Mouse (Mus musculus) liver, postnatal 0 days (tissue): ENCODE measurements around the gene Rapgef4. TPM values are rescaled to one million over a fixed set of nuclear protein-coding genes. Genes with fewer than 3 reads are reported as not detected.

Source experiments
- ATAC-seq: fragments of 200-750 bp; cut with Nextera tagmentation; 2 replicates; pipeline ENCODE4 v1.8.0; 2017; ENCODE audit warnings: mild to moderate bottlenecking, moderate library complexity
- DNase-seq: peaks from one replicate; pipeline ENCODE4 v3.0.0-alpha.2; 2016
- H3K27ac ChIP-seq: fragments of 300-500 bp; sonication (generic); 2 replicates; pipeline ENCODE4 v1.5.1; 2014; ENCODE audit warnings: antibody characterized with exemption, moderate library complexity, mild to moderate bottlenecking, low read depth
- H3K27me3 ChIP-seq: fragments of 300-500 bp; sonication (generic); 2 replicates; pipeline ENCODE4 v1.6.1; 2014; ENCODE audit warnings: low read length, control low read depth, mixed read lengths; ENCODE audit not compliant: insufficient read depth
- H3K36me3 ChIP-seq: fragments of 300-500 bp; sonication (generic); replicated peaks from 2 replicates; pipeline ENCODE4 v1.6.1; 2014; ENCODE audit warnings: mild to moderate bottlenecking, control low read depth, low read length, moderate library complexity, mixed read lengths; ENCODE audit not compliant: insufficient read depth
- H3K4me1 ChIP-seq: fragments of 300-500 bp; sonication (generic); 2 replicates; pipeline ENCODE4 v1.6.1; 2014; ENCODE audit warnings: antibody characterized with exemption, mild to moderate bottlenecking, control low read depth; ENCODE audit not compliant: insufficient read depth
- H3K4me2 ChIP-seq: fragments of 300-500 bp; sonication (generic); 2 replicates; pipeline ENCODE4 v1.6.1; 2014; ENCODE audit warnings: low read depth, mild to moderate bottlenecking, low read length, moderate library complexity, mixed read lengths
- H3K4me3 ChIP-seq: fragments of 300-500 bp; sonication (generic); 2 replicates; pipeline ENCODE4 v1.5.1; 2014; ENCODE audit warnings: low read depth, low read length
- H3K9ac ChIP-seq: fragments of 300-500 bp; sonication (generic); replicated peaks from 2 replicates; pipeline ENCODE4 v1.6.1; 2014; ENCODE audit warnings: mild to moderate bottlenecking, moderate library complexity
- H3K9me3 ChIP-seq: fragments of 300-500 bp; sonication (generic); 2 replicates; pipeline ENCODE4 v1.6.1; 2016; ENCODE audit warnings: mild to moderate bottlenecking, control low read depth, low read length, mixed read lengths
- CTCF ChIP-seq: sonication (generic); IDR thresholded peaks from 2 replicates; pipeline ENCODE4 v1.5.1; 2016; ENCODE audit warnings: antibody characterized with exemption, low read depth
- EP300 ChIP-seq: IDR thresholded peaks from 2 replicates; pipeline ENCODE4 v1.6.1; 2016; ENCODE audit warnings: antibody characterized with exemption, low read depth, mild to moderate bottlenecking
- WGBS: fragments of 180-500 bp; shearing (Covaris S2); extraction: QIAGEN DNeasy Blood & Tissue Kit; methylation state at CpG from one replicate; pipeline ENCODE4 v1.1.7; 2014; ENCODE audit not compliant: insufficient replicate concordance; 5-methylcytosine and 5-hydroxymethylcytosine counted together
- polyA plus RNA-seq: library from polyadenylated mRNA; unstranded; fragments of >200 nt; fragmentation: Nextera tagmentation; extraction: Ambion mirVana; gene quantifications from 2 replicates; pipeline ENCODE4 v1.2.1, GENCODE M21; 2015

The Rapgef4 gene
- polyA plus RNA-seq, 1 experiment from 2014 or later = 30.2 TPM

DNA sequence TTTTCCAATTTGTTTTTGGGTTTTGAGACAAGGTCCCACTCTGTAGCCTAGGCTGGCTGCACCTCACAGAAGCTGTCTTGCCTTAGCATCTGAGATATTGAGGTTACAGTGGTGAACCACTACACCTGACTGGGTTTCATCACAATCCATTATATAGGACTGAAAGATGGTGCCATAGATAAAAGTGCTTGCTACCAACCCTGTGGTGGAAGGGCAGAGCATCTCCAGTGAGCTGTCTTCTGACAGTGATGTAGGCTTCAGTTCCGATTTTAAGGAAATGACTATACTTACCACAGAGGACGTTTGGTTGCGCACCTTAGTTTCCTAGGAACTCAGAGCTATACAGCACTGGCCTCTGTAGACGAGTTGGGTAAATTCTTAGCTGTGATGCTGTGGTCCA lies 301.7 kb downstream of the Rapgef4 start:
- H3K4me2 ChIP-seq = no peak overlapping the region
- DNase-seq = no peak

DNA sequence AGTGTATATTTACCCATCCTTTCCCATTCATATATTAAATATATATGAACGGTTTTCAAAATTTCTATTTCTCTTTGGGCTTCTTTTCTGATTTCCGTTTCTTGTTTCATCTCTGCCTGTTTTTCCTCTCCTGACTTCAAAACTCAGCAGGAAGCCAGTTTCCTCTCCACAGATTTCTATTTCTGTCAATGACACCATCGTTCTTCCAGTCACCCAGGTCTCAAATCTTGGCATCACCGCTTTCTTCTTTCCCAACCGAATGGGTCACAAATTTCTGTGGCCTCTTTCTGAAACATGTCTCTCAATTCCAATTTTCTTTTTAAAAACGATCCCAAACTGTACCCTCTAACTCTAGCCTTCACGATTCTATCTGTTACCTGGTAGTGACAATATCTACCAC lies 303.6 kb downstream of the Rapgef4 start:
- TF ChIP-seq EP300 (no peak), CTCF (no peak)
- Histone ChIP-seq H3K4me3 (no peak overlapping the region), H3K9ac (no peak overlapping the region), H3K9me3 (no peaks in the 10 kb centered on the region), H3K36me3 (no peaks in the 10 kb centered on the region), H3K27me3 (no peaks in the 10 kb centered on the region), H3K27ac (no peak overlapping the region), H3K4me2 (no peak overlapping the region), H3K4me1 (peaks cover 15% of the 10 kb centered on the region)
- ATAC-seq (no peak), DNase-seq (no peak)
- 73% methylated on average over 7 of the region's 7 CpGs for WGBS

More for the DNA sequence above, 301.7 kb downstream of the Rapgef4 start:
- Histone ChIP-seq H3K9me3 (no peaks in the 10 kb centered on the region), H3K9ac (no peak overlapping the region), H3K4me3 (no peak overlapping the region), H3K27me3 (no peaks in the 10 kb centered on the region), H3K36me3 (no peaks in the 10 kb centered on the region), H3K27ac (no peak overlapping the region), H3K4me1 (peaks cover 8% of the 10 kb centered on the region; the same call in 1 of the 2 replicates)
- 60% methylated on average over 4 of the region's 4 CpGs for WGBS
- TF ChIP-seq EP300 (no peak), CTCF (no peak)
- ATAC-seq = no peak

DNA sequence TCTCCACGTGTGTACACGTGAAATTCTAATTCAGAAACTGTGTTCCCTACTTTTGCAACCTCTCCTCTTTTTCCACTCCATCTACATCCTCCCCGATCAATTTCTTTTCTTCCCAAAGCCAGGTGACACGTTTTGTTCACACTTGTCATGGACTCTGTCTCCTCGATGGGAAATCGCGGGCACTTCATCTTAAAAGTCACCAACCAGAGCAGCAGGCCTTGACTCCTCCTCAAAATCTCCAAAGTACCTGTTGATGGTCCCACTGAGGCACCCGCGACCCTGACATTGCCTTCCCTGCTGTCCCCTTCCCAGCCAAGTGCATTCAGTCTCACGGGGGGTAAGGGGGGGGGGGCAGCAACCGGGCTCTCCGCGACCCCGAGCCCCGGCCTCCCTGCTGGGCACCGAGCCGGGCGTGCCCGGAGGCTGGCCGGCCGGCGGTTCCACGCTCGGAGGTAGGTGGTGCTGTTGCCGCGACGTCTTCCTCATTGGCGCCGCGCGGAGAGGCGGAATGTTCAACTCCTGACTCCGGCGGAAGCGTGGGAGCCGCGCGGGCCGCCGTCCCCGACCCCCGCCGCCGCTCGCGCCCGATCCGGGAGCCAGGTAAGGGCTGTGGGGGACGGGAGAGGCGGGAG lies 304.3 kb downstream of the Rapgef4 start, which contains the start of gene Map3k20:
Gene Map3k20, plus strand, starts transcription at position 382 of the 632 bp plus-strand sequence.
- DNase-seq (peak; percentile 86), ATAC-seq (peak; percentile 82)
- Histone ChIP-seq H3K4me3 (peak within 1 kb of the TSS; percentile 77), H3K4me2 (peak within 1 kb of the TSS; percentile 76), H3K9me3 (no peaks in the 10 kb centered on the region), H3K9ac (peak within 1 kb of the TSS; percentile 88), H3K4me1 (peaks cover 15% of the 10 kb centered on the region), H3K27me3 (no peaks in the 10 kb centered on the region), H3K36me3 (no peaks in the 10 kb centered on the region), H3K27ac (peak within 1 kb of the TSS; percentile 73)
- WGBS = 6% methylated on average over 47 of the region's 50 CpGs
- TF ChIP-seq EP300 (no peak), CTCF (peak; percentile 70)

DNA sequence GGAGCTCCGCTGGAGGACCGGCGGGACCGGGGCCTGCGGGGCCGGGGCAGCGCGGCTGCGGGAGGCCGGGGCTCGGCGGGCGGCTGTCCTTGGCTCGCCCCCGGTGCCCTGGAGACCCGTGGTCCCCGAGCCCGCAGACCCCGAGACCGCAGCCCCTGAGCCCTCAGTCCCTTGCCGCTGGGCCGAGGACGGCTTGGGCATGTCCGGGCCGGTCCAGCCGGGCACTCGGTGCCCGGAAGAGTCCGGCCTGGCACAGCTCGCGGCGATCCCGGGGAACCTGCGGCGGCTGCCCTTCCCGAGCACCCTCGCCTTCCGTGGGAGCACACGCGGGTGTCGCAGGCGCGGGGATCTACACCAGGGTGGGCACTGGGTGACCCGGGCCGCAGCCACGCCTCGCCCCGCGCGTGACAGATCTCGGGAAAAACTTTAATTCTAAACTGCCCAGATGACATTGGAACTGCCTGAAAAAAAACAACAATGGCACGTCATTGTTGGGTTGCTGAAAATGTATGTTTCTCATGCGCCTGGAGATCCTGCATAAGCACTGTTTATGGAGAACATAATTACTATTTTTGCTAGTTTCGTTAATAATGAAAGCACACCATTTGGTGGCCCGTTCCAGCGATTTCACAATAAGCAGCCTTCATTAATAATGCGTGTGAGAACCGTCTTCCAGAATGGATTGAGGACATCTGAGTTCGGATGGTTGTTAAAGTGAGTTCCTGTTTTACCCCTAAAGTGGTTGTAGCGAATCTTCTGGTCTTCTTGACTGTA lies 305.0 kb downstream of the Rapgef4 start:
- WGBS = 1% methylated on average over 35 of the region's 60 CpGs
- no peak for TF ChIP-seq CTCF
- TF ChIP-seq EP300 = no peak

DNA sequence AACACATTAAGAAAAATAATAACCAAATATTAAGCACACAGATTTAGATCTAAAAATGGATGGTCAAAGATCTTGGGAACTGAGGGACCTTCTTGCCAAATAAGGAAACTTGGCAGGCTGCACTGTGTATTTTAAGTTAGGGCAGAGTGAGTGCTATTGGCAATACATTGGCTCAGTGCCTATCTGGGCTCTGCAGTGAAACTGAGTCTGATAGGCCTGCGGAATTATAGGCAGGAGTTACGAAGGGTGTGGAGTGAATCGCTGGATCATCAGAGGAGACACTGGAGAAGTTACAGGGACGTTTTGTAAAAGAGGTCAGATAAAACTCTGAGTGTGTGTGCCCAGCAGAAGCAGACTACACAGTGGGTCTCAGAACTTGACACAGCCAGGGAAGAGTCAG lies 306.1 kb downstream of the Rapgef4 start:
- peak overlapping the region; percentile 66 for H3K4me2 ChIP-seq
- H3K27me3 ChIP-seq = no peaks in the 10 kb centered on the region
- ATAC-seq (peak; percentile 89), DNase-seq (peak; percentile 82)
- 19% methylated on average over 4 of the region's 4 CpGs for WGBS
- no peaks in the 10 kb centered on the region for H3K36me3 ChIP-seq
- H3K4me1 ChIP-seq = peaks cover 15% of the 10 kb centered on the region
- peak overlapping the region; percentile 53 for H3K9ac ChIP-seq
- H3K27ac ChIP-seq = peak overlapping the region; percentile 79
- peak overlapping the region; percentile 24 for H3K4me3 ChIP-seq
- no peaks in the 10 kb centered on the region for H3K9me3 ChIP-seq
- TF ChIP-seq CTCF (no peak), EP300 (peak; percentile 85)

More for the DNA sequence above, 305.0 kb downstream of the Rapgef4 start:
- peak overlapping the region; percentile 77 for H3K4me3 ChIP-seq
- peaks cover 15% of the 10 kb centered on the region for H3K4me1 ChIP-seq
- no peaks in the 10 kb centered on the region for H3K36me3 ChIP-seq
- no peaks in the 10 kb centered on the region for H3K9me3 ChIP-seq
- no peaks in the 10 kb centered on the region for H3K27me3 ChIP-seq
- peak overlapping the region; percentile 73 for H3K27ac ChIP-seq
- DNase-seq = peak; percentile 61
- peak overlapping the region; percentile 88 for H3K9ac ChIP-seq
- H3K4me2 ChIP-seq = peak overlapping the region; percentile 76
- ATAC-seq = peak; percentile 52

DNA sequence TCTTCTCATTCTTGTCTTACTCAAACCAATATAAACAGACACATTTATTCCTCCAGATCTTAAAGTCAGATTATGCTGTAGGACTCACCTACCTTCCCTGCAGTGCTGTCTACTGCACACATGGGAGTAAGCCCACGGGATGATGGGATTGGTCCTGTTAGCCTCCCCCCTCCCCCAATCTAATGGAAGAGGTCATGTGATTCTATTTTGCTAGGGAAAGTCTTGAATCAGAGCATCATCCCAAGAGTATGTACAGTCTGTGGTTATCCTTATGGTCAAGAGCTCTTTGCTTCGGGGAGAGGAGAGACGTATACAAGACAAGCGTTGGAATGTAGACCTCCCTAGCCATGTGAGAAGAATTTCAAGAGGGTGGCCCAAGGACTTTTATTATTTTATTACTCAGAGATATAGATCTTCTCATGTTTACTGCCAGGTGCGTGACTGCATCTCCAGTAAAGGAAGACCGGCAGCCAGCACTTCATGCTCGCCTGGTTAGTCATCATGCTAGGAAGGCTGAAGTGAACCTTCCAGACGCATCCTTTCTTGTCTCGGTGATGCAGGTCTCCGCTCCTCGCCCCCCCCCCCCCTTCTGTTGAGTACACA lies 308.0 kb downstream of the Rapgef4 start:
- no peak overlapping the region for H3K4me3 ChIP-seq
- no peaks in the 10 kb centered on the region for H3K36me3 ChIP-seq
- H3K9ac ChIP-seq = no peak overlapping the region
- H3K27me3 ChIP-seq = no peaks in the 10 kb centered on the region
- ATAC-seq (no peak), DNase-seq (no peak)
- H3K4me1 ChIP-seq = peaks cover 19% of the 10 kb centered on the region
- WGBS = 82% methylated on average over 11 of the region's 11 CpGs
- TF ChIP-seq CTCF (no peak), EP300 (no peak)
- H3K27ac ChIP-seq = no peak overlapping the region
- H3K4me2 ChIP-seq = no peak overlapping the region
- H3K9me3 ChIP-seq = no peaks in the 10 kb centered on the region
